Mouse (Mus musculus) liver, adult 2 months (tissue): ENCODE measurements around the gene Nmnat1. TPM values are rescaled to one million over a fixed set of nuclear protein-coding genes. Genes with fewer than 3 reads are reported as not detected.

Experiments used
- DNase-seq: peaks from one replicate; pipeline ENCODE4 v3.0.0-alpha.2; 2011; ENCODE audit warnings: low read depth, low spot score; ENCODE audit errors: extremely low read depth
- H3K27ac ChIP-seq: fragments of 200-500 bp; replicated peaks from 2 replicates; pipeline ENCODE4 v1.5.1; 2012; ENCODE audit warnings: low read depth, mild to moderate bottlenecking, control low read depth, inconsistent platforms, low read length; ENCODE audit not compliant: insufficient read depth
- H3K27me3 ChIP-seq: fragments of 200-500 bp; 2 replicates; pipeline ENCODE4 v1.6.1; 2012; ENCODE audit warnings: mild to moderate bottlenecking, moderate library complexity, low read length, inconsistent platforms; ENCODE audit not compliant: control insufficient read depth, insufficient read depth
- H3K36me3 ChIP-seq: fragments of 200-500 bp; 2 replicates; pipeline ENCODE4 v1.6.1; 2012; ENCODE audit warnings: low read length, inconsistent platforms; ENCODE audit not compliant: control insufficient read depth, insufficient read depth
- H3K4me1 ChIP-seq: fragments of 200-500 bp; 2 replicates; pipeline ENCODE4 v1.6.1; 2011; ENCODE audit warnings: low read length; ENCODE audit not compliant: control insufficient read depth, insufficient read depth
- H3K4me3 ChIP-seq: fragments of 200-500 bp; 2 replicates; pipeline ENCODE4 v1.5.1; 2011; ENCODE audit warnings: low read depth, mild to moderate bottlenecking, control low read depth, low read length, moderate library complexity; ENCODE audit not compliant: insufficient read depth
- H3K79me2 ChIP-seq: fragments of 200-500 bp; 2 replicates; pipeline ENCODE4 v1.6.1; 2012; ENCODE audit warnings: inconsistent platforms, mild to moderate bottlenecking, low read length, moderate library complexity; ENCODE audit not compliant: control insufficient read depth, insufficient read depth
- H3K9ac ChIP-seq: fragments of 200-500 bp; 2 replicates; pipeline ENCODE4 v1.6.1; 2012; ENCODE audit warnings: low read depth, mild to moderate bottlenecking, control low read depth, inconsistent platforms, low read length
- CTCF ChIP-seq: fragments of 200-500 bp; IDR thresholded peaks from 2 replicates; pipeline ENCODE4 v1.5.1; 2011; ENCODE audit warnings: low read depth, low read length, control low read depth
- POLR2A ChIP-seq: fragments of 200-500 bp; IDR thresholded peaks from 2 replicates; pipeline ENCODE4 v1.6.1; 2011; ENCODE audit warnings: low read length, control low read depth; ENCODE audit not compliant: insufficient read depth; ENCODE audit errors: extremely low read depth
- WGBS: fragments of 180-500 bp; shearing (Covaris S2); methylation state at CpG from one replicate; pipeline ENCODE4 v1.1.7; 2018; 5-methylcytosine and 5-hydroxymethylcytosine counted together
- polyA plus RNA-seq: library from polyadenylated mRNA; depleted of rRNA; stranded (reverse); fragments of >200 nt; gene quantifications from 2 replicates; pipeline ENCODE4 v1.2.3, GENCODE M21; 2012
- total RNA-seq: library from RNA; depleted of rRNA; stranded (reverse); fragments of >200 nt; gene quantifications from 2 replicates; pipeline ENCODE4 v1.2.3, GENCODE M21; 2014

Gene Nmnat1
- total and polyA plus RNA-seq, 2 experiments = 14.4 to 17.4 TPM

DNA sequence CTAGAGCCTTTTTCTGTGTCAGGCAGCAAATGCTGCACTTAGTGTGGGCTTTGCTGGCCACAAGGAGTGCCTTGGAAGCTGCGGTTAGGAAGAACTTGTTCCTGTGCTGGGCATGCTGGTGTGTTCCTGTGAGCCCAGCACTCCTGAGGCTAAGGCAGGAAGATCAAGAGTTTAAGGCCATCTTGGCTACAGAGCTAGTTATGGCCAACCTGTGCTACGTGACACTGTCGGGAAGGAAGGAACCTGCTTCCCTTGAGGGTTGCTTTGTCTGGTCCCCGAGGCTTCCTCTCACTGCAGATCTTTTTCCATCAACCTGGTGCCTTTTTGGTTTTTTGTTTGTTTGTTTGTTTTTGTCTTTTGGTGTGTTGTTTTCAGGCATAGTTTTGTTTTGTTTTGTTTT lies 40.2 kb upstream of the Nmnat1 start:
- Histone ChIP-seq H3K36me3 (no peaks in the 10 kb centered on the region), H3K27ac (no peak overlapping the region), H3K9ac (no peak overlapping the region), H3K79me2 (no peaks in the 10 kb centered on the region; the same call in 1 of the 2 replicates), H3K27me3 (no peaks in the 10 kb centered on the region), H3K4me1 (peaks cover 3% of the 10 kb centered on the region), H3K4me3 (no peak overlapping the region)
- no peak for DNase-seq
- TF ChIP-seq CTCF (no peak), POLR2A (no peak)
- 90% methylated on average over 4 of the region's 4 CpGs for WGBS

DNA sequence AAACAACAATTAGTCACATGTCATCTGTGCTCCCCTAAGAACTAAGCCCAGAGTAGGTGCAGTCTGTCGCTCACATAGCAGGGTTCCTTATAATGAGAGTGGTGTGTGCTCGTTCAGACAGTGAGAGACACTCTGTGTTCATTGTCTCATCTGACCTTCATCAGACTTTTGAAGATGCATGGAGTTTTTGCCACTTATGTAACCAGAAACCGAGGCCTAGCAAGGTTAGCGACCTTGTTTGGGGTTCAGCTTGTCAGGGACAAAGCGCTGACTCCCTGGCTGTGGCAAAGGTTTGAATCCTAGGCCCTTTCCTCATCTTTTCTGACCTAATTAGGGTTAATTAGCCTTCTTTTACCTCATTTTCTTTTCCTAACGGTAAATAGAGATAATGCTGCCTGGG lies 39.0 kb upstream of the Nmnat1 start:
- Histone ChIP-seq H3K9ac (no peak overlapping the region), H3K4me3 (no peak overlapping the region), H3K27me3 (no peaks in the 10 kb centered on the region), H3K27ac (no peak overlapping the region), H3K4me1 (peaks cover 5% of the 10 kb centered on the region), H3K36me3 (no peaks in the 10 kb centered on the region), H3K79me2 (no peaks in the 10 kb centered on the region; the same call in 1 of the 2 replicates)
- WGBS = 76% methylated on average over 6 of the region's 6 CpGs
- peak; percentile 21 for DNase-seq
- TF ChIP-seq POLR2A = no peak
- TF ChIP-seq CTCF = no peak

GRCm38 (mm10) chr4:149521258-149521657 lies 36.3 kb upstream of the Nmnat1 start:
- WGBS = 35% methylated on average over 10 of the region's 10 CpGs
- no peaks in the 10 kb centered on the region; the same call in 1 of the 2 replicates for H3K79me2 ChIP-seq
- no peaks in the 10 kb centered on the region for H3K36me3 ChIP-seq
- peak overlapping the region; percentile 30 for H3K27ac ChIP-seq
- no peaks in the 10 kb centered on the region for H3K27me3 ChIP-seq
- TF ChIP-seq POLR2A (no peak), CTCF (no peak)
- H3K4me1 ChIP-seq = peaks cover 7% of the 10 kb centered on the region
- H3K4me3 ChIP-seq = no peak overlapping the region
- DNase-seq = peak; percentile 77
- H3K9ac ChIP-seq = no peak overlapping the region

DNA sequence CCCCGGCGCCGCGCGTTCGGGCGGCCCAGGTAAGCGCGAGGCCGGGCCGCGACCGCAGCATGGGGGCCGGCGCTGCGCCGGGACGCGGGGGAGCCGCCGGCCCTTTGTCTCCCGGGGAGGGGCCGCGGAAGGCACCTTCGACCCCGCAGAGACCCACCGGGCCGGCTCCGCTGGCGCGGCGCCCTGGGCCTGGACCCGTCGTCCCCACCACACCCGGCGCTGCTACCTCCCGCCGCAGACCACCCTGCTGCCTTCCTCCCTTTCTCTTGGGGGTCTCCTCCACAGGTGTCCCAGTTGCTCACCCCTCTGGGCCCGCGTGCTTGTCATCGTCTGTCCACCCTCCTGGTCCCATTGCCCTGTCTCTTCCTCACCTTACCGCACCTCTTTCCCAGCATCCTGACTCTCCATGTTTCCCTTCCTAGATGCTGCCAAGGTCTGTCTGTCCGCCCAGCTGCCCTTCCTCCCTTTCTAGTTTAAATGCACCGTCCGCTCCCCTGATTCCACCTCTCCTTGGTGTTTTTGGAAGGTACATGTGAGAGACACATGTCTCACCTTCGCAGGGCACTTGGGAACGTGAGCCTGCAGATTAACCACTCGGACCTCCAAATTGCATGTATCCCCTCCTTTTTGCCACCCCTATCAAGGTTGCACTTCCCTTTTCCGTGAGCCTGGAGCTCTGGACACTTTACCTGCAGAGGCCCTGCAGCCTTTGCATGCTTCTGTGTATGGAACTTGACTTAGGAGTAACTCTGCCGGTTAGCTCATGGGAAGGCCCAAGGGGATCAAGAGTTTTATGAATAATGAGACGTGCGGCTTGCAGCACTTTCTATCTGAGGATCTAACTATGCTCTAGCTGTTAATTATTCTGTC lies 33.6 kb upstream of the Nmnat1 start:
- Histone ChIP-seq H3K4me3 (peak overlapping the region; percentile 49), H3K79me2 (no peaks in the 10 kb centered on the region; the same call in 1 of the 2 replicates), H3K9ac (peak overlapping the region; percentile 73), H3K4me1 (peaks cover 7% of the 10 kb centered on the region), H3K27ac (no peak overlapping the region), H3K36me3 (no peaks in the 10 kb centered on the region), H3K27me3 (no peaks in the 10 kb centered on the region)
- 11% methylated on average over 50 of the region's 52 CpGs for WGBS
- TF ChIP-seq POLR2A (no peak), CTCF (no peak)
- DNase-seq = peak; percentile 19

DNA sequence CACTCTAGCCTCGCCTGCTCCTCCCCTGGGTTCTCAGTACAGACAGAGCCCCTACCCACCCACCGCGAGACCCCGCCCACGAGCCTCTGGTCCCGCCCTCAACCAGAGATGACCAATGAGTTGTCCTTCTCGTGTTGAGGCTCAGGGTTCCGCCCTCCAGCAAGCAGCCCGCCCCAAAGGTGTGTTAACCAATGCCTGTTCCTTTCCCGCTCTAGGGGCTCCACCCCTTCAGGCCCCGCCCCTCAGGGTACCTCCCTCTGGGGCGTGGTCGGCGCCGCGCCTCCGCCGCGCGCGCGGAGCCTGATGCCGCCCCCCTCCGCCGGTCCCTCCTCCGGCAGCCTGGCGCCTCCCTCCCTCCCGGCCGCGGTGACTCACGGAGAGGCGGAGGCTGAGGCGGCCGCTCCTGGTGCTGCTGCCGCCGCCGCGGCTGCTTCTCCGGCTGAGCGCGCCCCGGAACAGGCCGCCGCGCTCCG lies 32.9 kb upstream of the Nmnat1 start, which contains the start of gene Ctnnbip1:
Gene Ctnnbip1 (plus strand): TSS at position 369 of the 473 bp plus-strand sequence.
- Histone ChIP-seq H3K27ac (no peak within 1 kb of the TSS), H3K27me3 (no peaks in the 10 kb centered on the region), H3K4me3 (peak within 1 kb of the TSS; percentile 49), H3K4me1 (peaks cover 7% of the 10 kb centered on the region), H3K36me3 (no peaks in the 10 kb centered on the region), H3K9ac (peak within 1 kb of the TSS; percentile 73), H3K79me2 (no peaks in the 10 kb centered on the region)
- TF ChIP-seq POLR2A (0 out of 2 replicates have a peak, but pooled peaks have one; percentile 35), CTCF (no peak)
- peak; percentile 88 for DNase-seq
- WGBS = 2% methylated on average over 40 of the region's 46 CpGs
